In genomic region chr2:116990106-116990505, GRCm38 (mm10) we compare ENCODE assay signal across 28 mouse cellular contexts.
A peak's percentile ranks its signal among the peaks of the same experiment; 100 is the strongest.
DNase-seq lines count a peak whose midpoint lies in the region; ATAC-seq and TF ChIP-seq lines count a peak whose summit lies in the region.
"Had no signal": no experiment of that assay in that cellular context is flagged by ENCODE, and none has a peak within 500 bp of the region (broad histone marks: within the 10 kb centered on the region; RNA-seq: fewer than 3 reads in every experiment).

No protein-coding gene starts in this region.

- DNase-seq in heart, adult 11 months, result peak; percentile 81
- DNase-seq in heart, postnatal 36 days, result no peak
- DNase-seq in cerebellum, postnatal 10 days, result no peak
- DNase-seq in adrenal gland, adult (ENCODE audit: inconsistent age in 2 of 2, low spot score in 1 of 2), result no peak
- no peak for DNase-seq in kidney, adult 8-10 months
- DNase-seq: adrenal gland, postnatal 25 days; cerebellum, adult 18-20 months; cerebellum, postnatal 14 days; gastrocnemius, postnatal 10 days; kidney, postnatal 25 days; lung, embryonic 14.5 days; midbrain, embryonic 14.5 days; right cerebral cortex, postnatal 25 days; thymus, postnatal 4 days had no signal

- no peak overlapping the region for H3K4me3 ChIP-seq in C2C12 (ENCODE audit: insufficient read depth, poor library complexity, severe bottlenecking)
- H3K4me3 ChIP-seq: embryonic facial prominence, embryonic 10.5 days; embryonic facial prominence, embryonic 15.5 days; forebrain, embryonic 12.5 days; heart, embryonic 10.5 days; heart, embryonic 15.5 days; hindbrain, embryonic 13.5 days; left cerebral cortex, adult 2 months; limb, embryonic 13.5 days; neural tube, embryonic 15.5 days had no signal

- H3K36me3 ChIP-seq in C2C12 (ENCODE audit: control insufficient read depth, insufficient read depth), result no peaks in the 10 kb centered on the region
- H3K36me3 ChIP-seq: embryonic facial prominence, embryonic 10.5 days; embryonic facial prominence, embryonic 15.5 days; forebrain, embryonic 12.5 days; heart, embryonic 10.5 days; heart, embryonic 15.5 days; hindbrain, embryonic 13.5 days; limb, embryonic 13.5 days; neural tube, embryonic 15.5 days had no signal

- no peaks in the 10 kb centered on the region for H3K79me2 ChIP-seq in C2C12 (ENCODE audit: control insufficient read depth, insufficient read depth)

- no peaks in the 10 kb centered on the region for H3K27me3 ChIP-seq in C2C12 (ENCODE audit: control insufficient read depth, insufficient read depth, insufficient read length)
- H3K27me3 ChIP-seq: embryonic facial prominence, embryonic 15.5 days; forebrain, embryonic 12.5 days; heart, embryonic 15.5 days; hindbrain, embryonic 13.5 days; limb, embryonic 13.5 days; neural tube, embryonic 15.5 days had no signal

- H3K79me3 ChIP-seq in C2C12 (ENCODE audit: low read depth), result no peaks in the 10 kb centered on the region

- intact Hi-C loops in heart, postnatal 36 days (cut with DNase I), result no loop called here

- no peak for TF ChIP-seq CTCF in C2C12 (IDR thresholded peaks at IDR 0.05; ENCODE audit: control insufficient read depth, insufficient read depth, insufficient read length)

- H3ac ChIP-seq in C2C12 (ENCODE audit: control insufficient read depth, insufficient read length, low read depth), result no peak overlapping the region

- ATAC-seq in common myeloid progenitor, adult 5-6 weeks (replicated peaks; ENCODE audit: low read depth, poor library complexity, severe bottlenecking), result peak; percentile 70
- peak; percentile 78 for ATAC-seq in megakaryocyte progenitor cell, adult 5-6 weeks (replicated peaks; ENCODE audit: poor library complexity)
- ATAC-seq: CD4-positive, CD25-positive, alpha-beta regulatory T cell, adult 4 months; intestine, postnatal 0 days had no signal

TF ChIP-seq in C2C12, 6 proteins besides CTCF, POLR2A, EP300 and RAD21:
- TF ChIP-seq CEBPB (IDR thresholded peaks at IDR 0.05; ENCODE audit: low read depth) (no peak), MYOD1 (IDR thresholded peaks at IDR 0.05; ENCODE audit: control insufficient read depth, insufficient read length, low read depth) (peak; percentile 27)
TF ChIP-seq in C2C12: peak in this region for 1.
